Mouse (Mus musculus) C2C12 (cell line): Measurements from ENCODE around the gene B4galnt1.
"Not testable (repeated sequence)": the region's sequence is repeated elsewhere in the genome, so short reads cannot be mapped to it uniquely, and the experiment has no call there.

ENCODE experiments used
- CTCF ChIP-seq: IDR thresholded peaks from one replicate; pipeline ENCODE4 v1.5.1; 2011; ENCODE audit not compliant: control insufficient read depth, insufficient read depth, insufficient read length
- MAX ChIP-seq: IDR thresholded peaks from one replicate; pipeline ENCODE4 v1.6.1; 2011; ENCODE audit warnings: mild to moderate bottlenecking, control low read depth
- MYOD1 ChIP-seq: IDR thresholded peaks from one replicate; pipeline ENCODE4 v1.6.1; 2011; ENCODE audit warnings: low read depth; ENCODE audit not compliant: control insufficient read depth, insufficient read length
- USF1 ChIP-seq: IDR thresholded peaks from one replicate; pipeline ENCODE4 v1.6.1; 2011; ENCODE audit warnings: low read depth, mild to moderate bottlenecking, control low read depth, moderate library complexity

- TF ChIP-seq CTCF, MYOD1, USF1, MAX: not testable (repeated sequence)
These were observed 13.8 kb upstream of the B4galnt1 start for GRCm38 (mm10) chr10:127151233-127151632.
